In genomic region chr11:30928498-30928897, GRCm38 (mm10) we compare ENCODE assay signal across 26 mouse cellular contexts. TPM values are rescaled to one million over a fixed set of nuclear protein-coding genes. Genes with fewer than 3 reads are reported as not detected.
"Had no signal": no experiment of that assay in that cellular context is flagged by ENCODE, and none has a peak within 500 bp of the region (broad histone marks: within the 10 kb centered on the region; RNA-seq: fewer than 3 reads in every experiment).

No protein-coding gene starts in this region.

- H3K27ac ChIP-seq: left cerebral cortex, adult 2 months; liver, embryonic 13.5 days; midbrain, embryonic 10.5 days; midbrain, embryonic 13.5 days; neural tube, embryonic 13.5 days; stomach, embryonic 15.5 days had no signal

- ATAC-seq: intestine, embryonic 16.5 days; midbrain, embryonic 13.5 days; midbrain, embryonic 16.5 days had no signal

- H3K4me1 ChIP-seq: midbrain, embryonic 10.5 days; midbrain, embryonic 13.5 days; neural tube, embryonic 13.5 days; stomach, embryonic 15.5 days had no signal

- DNase-seq: kidney, adult 18-20 months; kidney, adult 9 months; kidney, postnatal 14 days; kidney, postnatal 4 days; liver, embryonic 13.5 days; lung, adult 2 months; lung, postnatal 14 days; lung, postnatal 4 days; retina, postnatal 1 day; right cerebral cortex, postnatal 25 days; spleen, adult 18-20 months; thymus, adult 18-20 months; thymus, postnatal 14 days; thymus, postnatal 4 days had no signal

- H3K4me3 ChIP-seq: left cerebral cortex, adult 2 months; liver, embryonic 13.5 days; midbrain, embryonic 10.5 days; midbrain, embryonic 13.5 days; myocyte; neural tube, embryonic 13.5 days; stomach, embryonic 15.5 days had no signal

- H3K4me2 ChIP-seq: liver, embryonic 13.5 days; midbrain, embryonic 13.5 days; neural tube, embryonic 13.5 days; stomach, embryonic 15.5 days had no signal

- H3K9ac ChIP-seq: liver, embryonic 13.5 days; midbrain, embryonic 13.5 days; neural tube, embryonic 13.5 days; stomach, embryonic 15.5 days had no signal

- H3K9me3 ChIP-seq: liver, embryonic 13.5 days; midbrain, embryonic 10.5 days; midbrain, embryonic 13.5 days; neural tube, embryonic 13.5 days; stomach, embryonic 15.5 days had no signal

- H3K27me3 ChIP-seq: liver, embryonic 13.5 days; midbrain, embryonic 13.5 days; neural tube, embryonic 13.5 days; stomach, embryonic 15.5 days had no signal

RNA-seq across cellular contexts. Expression of gene Gpr75, which starts 43.3 kb away (rescaled TPM):
- total RNA-seq: liver, adult 2 months; megakaryocyte, adult 5-6 weeks; monocyte, adult 5-6 weeks; neutrophil, adult 5-6 weeks had no signal
- polyA plus RNA-seq: myocyte had no signal
